Mouse (Mus musculus) 416B (cell line): Measurements from ENCODE around the gene Mid1.
A peak's percentile ranks its signal among the peaks of the same experiment; 100 is the strongest.

Source experiments
- DNase-seq: peaks from one replicate; pipeline ENCODE4 v3.0.0; 2011; ENCODE audit warnings: low read depth

Gene Mid1

DNA sequence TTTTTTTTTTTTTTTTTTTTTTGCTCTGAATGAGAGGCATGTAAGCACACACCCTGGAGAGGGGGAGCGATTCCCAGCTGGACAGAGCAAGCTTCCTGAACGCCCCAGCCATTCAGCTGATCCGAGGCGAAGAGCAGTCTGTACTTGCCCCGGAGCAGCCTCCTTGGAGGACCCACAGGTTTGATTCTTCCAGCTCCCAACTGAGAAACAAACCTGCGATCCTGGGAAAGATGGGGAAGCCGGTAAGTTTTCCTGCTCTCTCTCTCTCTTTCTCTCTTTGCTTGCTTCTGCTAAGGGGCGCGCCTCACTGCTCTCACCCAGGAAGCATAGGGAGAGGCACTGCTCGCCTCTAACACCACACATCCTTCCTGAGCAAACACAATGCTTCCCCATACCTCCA lies at the start of gene Mid1:
TSS of gene Mid1 (plus strand) at position 69 of the 400 bp plus-strand sequence.
- no peak for DNase-seq

GRCm38 (mm10) chrX:169673056-169673455 lies 11.9 kb upstream of the Mid1 start:
- DNase-seq: no peak

GRCm38 (mm10) chrX:169676313-169676712 lies 8.7 kb upstream of the Mid1 start:
- DNase-seq: no peak

- DNase-seq: no peak
Measured at GRCm38 (mm10) chrX:169685731-169686130, 732 bp downstream of the Mid1 start.

- DNase-seq: no peak
Measured at GRCm38 (mm10) chrX:169691217-169691616, 6.2 kb downstream of the Mid1 start.

- no peak for DNase-seq
Measured at GRCm38 (mm10) chrX:169691675-169692074, 6.7 kb downstream of the Mid1 start.

DNA sequence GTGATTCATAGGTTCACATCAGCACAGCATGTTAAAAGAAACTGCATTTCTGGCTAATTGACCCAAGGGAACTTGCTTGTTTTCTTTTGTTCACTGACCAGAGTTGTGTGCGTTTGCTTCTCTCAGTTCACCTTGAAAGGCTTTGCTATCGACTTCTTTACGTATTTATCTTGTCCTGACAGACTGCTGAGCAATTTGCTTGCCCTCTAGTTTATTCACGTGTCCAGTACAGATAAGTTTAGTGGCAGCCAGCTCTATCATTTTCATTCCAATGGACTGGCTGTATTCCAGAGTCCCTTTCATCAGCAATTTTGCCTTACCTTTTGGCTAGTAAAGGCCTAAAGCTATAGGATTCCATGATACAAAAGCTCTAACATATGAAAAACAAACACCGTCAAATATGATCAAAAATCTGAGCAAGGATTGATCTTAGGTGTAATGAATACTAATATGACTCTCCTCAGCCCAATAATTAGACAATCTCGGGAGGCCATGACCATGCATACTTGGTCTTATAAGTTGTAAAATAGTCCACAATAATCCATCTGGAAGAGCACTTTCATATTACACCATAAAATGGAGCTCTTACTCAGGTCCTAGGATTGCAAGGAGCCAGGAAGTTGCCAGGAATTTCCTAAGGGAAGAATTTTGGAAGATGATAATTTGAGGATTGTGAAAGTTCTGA lies 7.4 kb downstream of the Mid1 start:
- DNase-seq: no peak

DNA sequence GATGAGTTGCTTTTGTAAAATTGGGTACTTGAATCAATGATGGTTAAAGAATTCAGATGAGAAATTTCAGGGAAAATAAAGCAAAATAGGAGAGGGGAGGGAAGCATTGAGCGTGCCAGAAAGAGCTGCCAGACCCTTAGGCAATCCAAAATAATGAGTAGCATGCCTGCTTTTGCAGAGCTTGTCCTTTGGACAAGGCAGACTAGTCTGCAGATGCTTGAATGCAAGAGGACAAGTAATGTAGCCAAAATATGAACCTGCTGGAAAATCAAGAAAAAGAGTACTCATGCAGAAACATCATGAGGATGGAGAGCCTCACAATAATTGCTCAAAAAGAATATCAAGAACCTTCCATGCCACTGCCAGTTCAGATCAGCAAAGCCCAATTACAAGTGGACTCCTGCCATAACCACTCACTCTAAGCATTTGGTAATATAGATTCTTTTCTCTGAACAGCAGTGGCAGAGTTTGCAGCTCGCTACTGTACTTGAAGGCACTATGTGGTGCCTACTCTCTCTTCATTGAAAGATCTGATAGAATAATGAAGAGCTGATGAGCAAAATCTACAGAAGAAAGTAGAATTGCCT lies 19.1 kb downstream of the Mid1 start:
- DNase-seq: no peak

DNA sequence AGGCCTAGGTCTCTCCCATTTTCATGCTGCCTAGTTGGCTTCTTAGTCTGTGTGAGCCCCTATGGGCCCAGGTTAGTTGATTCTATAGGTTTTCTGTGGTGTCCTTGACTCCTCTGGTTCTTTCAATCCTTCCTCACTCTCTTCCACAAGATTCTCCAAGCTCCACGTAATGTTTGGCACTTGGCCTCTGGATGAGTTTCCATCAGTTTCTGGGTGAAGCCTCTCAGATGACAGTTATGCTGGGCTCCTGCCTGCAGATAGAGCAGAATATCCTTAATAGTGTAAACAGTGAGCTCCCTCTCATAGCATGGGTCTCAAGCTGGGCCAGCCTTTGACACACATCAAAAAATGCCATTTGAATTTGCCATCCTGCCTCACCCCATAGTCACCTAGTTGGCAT lies 38.5 kb downstream of the Mid1 start:
- DNase-seq: no peak

DNA sequence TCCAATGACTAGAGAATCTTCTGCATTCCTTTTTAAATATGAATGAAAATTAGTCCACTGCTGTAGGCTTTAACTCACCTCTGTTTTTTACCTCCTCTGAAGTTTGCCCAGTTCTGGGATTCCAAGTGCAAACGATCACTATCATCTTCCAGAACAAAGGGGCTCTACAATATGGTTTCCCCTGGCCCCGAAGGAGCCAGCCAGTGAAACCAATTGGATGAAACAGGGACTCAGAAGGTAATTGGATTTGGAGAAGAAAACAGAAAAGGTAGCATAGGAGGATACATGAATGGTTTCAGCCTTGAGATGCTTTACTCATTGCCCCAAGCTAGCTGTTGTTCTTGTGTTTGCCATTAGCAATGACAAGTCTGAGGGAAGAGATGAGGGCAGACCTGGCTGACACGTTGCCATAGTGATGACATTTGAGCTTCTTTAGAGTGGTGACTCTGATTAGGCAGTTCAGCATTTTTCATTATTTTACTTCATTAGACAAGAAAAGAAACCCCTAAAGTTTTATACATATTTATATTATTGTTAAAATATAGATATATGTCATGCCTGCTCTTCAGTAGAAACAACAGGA lies 50.5 kb downstream of the Mid1 start:
- DNase-seq: no peak

DNA sequence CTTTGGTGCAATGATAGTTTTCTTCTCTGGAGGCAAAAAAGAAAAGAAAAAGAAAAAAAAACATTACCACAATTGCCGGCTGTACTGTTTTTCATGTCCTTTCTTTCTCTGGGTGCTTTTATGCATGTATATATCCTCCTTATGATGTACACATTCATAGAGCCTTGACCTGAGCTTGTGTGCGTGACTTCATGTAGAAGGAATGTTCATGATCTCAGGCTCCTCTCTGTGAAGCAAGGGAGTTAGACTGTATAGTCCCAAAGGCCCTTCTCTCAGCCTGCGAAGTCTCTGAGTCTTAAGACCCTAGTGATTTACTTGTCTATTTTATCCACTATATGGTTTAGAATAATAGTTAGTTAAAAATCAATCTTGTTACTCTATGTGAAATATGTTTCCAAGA lies 73.0 kb downstream of the Mid1 start:
- DNase-seq: no peak

- no peak for DNase-seq
Measured at GRCm38 (mm10) chrX:169779535-169779934, 94.5 kb downstream of the Mid1 start, which contains the start of gene 4933400A11Rik. TSS of gene 4933400A11Rik (minus strand) at chrX:169779635.

DNA sequence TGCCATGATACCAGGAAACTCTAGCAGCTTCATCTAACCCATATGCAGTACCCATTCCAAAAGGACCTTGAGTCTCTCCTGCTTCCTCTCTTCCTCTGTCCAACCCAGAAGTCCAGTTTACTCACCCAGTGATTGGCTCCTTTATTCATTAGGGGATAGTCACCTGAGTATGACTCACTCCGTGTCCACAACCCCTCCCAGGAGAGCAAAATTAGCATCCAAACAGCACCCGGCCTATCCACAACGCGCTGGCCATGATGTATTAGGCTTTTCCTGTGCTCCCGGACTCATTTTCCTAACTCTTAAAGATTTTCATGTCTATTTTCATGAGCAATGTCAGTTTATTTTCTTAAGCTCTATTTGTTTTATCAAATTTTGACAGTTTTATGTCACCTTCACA lies 104.7 kb downstream of the Mid1 start:
- DNase-seq: no peak

DNA sequence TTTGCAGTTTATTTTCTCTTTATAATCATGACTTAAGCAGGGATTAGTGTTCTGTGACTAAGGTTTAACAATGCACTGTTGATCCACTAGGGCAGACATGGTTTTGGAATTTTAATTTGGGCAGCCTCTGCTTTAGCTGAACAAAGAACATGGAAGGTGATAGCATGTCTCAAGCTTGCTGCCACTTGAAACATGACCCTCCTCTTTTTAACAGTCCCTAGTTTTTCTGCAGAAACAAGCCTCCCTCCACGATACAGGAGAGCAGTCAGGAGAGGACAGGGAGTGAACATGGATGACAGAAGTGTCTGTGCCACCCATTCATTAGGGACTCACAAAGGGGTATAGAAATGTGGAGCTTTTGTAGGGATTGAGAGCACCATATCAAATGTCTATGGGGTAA lies 107.9 kb downstream of the Mid1 start:
- DNase-seq: no peak

- no peak for DNase-seq
Measured at GRCm38 (mm10) chrX:169794421-169794820, 109.4 kb downstream of the Mid1 start.

DNA sequence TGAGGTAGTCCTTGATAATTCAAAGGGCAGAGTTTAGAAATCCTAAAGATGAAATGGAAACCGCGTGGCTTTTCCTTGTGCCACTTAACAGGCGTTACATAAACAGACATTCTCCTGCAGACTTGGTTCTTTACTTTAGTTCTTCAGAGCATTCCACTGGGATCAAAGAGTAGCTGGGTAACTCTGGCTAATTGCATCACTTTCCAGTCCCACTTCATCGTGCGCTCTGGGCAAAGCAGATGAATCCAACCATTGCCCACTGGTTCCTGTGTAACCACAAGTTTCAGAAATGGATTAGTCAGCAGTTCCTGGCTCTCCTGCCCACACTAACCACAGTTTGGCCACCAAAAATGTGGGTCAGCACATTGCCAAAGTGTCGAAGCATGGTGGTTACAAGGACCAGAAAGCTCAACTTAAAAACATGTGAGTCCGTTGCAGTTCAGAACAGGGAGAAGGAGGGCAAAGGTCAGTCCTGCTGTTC lies 109.9 kb downstream of the Mid1 start:
- peak; percentile 83 for DNase-seq

- peak; percentile 3 for DNase-seq
Measured at GRCm38 (mm10) chrX:169797148-169797547, 112.1 kb downstream of the Mid1 start.

DNA sequence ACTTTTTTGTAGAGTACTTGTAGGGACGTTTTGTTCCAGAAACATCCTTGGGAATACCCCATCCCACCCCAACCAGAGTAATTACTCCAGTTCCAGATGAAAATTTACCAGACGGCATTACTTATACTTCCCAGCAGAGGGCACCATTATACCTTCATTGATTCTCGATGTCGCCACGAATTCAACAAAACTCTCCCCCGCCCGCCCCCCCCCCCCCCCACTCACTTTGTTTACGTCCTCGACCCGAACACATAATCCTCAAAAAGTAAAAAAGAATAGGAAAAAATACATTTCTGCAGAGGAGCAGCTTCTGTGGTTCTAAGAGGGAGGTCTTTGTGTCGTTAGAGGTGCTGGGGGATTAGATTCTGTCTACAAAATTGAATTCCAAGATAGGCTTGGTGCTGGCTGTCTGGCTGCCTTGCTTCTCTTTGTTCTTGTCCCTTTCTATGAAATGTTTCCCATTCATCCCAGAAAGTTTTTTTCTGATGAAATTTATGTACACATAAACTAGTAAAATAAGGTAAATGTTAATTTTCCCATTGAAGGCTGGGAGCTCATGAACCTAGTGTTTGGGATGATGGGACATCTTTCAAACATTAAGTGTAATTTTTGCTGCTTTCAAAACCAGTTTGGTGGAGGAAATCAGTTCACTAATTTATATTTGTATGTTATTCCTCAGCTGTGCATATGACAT lies 114.1 kb downstream of the Mid1 start:
- peak; percentile 1 for DNase-seq

DNA sequence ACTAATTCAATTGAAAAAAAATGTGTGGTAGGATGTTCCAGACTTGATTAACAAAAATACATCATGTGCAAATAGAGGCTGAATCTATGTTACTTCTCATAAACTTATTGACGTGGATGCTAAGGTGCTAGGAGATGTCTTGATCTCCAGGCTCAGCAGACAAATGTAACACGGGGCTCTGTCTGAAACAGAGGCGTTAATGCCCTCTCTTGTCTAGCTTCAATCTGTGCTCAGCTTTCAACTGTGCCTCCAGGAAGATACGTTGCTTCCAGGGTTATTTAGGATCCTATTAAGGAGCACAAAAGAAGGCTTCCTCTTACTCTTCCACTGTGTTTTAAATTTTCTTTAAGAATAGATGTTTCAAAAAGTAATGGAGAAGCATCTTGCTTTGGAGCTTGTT lies 115.2 kb downstream of the Mid1 start:
- no peak for DNase-seq

GRCm38 (mm10) chrX:169805791-169806190 lies 120.8 kb downstream of the Mid1 start:
- DNase-seq: no peak

DNA sequence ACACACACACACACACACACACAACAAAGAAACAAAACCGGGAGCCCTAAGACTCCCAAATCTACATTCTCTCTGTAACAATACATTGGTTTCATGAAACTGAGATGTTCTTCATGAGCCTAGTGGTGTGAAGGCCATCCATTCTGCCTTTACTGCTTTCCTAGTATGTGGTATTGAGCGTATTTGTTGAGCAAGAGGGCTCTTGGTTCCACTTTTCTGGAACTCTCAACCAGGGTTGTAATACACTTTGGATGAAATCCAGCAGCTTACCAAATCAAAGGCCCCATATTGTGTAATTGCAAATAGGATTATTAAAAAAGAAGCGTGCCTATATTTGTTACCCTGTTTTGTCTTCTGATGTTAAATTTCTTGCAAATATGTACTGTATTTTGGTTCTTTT lies 122.7 kb downstream of the Mid1 start:
- DNase-seq: no peak

GRCm38 (mm10) chrX:169811318-169811717 lies 126.3 kb downstream of the Mid1 start:
- DNase-seq: no peak

- no peak for DNase-seq
Measured at GRCm38 (mm10) chrX:169811783-169812182, 126.8 kb downstream of the Mid1 start.
